Mouse (Mus musculus): ENCODE measurements around the gene Slc35e1.
A peak's percentile ranks its signal among the peaks of the same experiment; 100 is the strongest.

Gene Slc35e1

DNA sequence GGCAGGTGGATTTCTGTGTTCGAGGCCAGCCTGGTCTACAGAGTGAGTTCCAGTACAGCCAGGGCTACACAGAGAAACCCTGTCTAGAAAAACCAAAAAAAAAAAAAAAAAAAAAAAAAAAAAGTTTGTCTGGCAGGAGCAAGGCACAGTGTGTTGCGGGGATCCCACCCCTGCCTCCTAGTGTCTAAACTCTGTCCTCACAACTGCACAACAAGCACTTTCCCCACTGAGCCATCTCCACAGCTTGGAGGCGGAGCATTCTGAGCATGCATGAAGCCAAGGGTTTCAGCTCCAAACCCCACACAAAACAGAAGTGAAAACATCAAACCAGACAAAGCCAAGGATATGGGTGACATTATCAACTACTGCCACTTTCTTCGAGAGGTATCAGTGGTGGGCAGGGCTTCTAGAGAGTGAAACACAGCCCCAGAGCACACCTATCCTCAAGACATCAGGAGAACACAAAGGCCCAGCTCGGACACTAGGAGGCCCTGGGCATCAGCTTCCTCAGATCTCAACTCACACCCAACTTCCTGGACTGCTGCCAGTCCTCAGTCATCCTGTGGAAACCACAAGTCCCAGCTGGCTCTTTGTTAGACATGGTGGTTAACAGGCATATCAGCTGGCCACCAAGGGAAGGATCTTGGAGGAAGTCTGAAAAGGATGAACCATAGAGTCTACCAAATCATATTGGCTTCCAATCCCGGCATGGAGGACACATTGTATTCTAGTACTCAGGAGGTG, 6.8 kb downstream of the Slc35e1 start:
- peak; percentile 71 to 75 for DNase-seq

- peak; percentile 98 for DNase-seq
Observed at GRCm38 (mm10) chr8:72474826-72475546, 17.4 kb downstream of the Slc35e1 start, which contains the start of gene Cherp. Gene Cherp, minus strand, starts transcription at chr8:72475226.

DNA sequence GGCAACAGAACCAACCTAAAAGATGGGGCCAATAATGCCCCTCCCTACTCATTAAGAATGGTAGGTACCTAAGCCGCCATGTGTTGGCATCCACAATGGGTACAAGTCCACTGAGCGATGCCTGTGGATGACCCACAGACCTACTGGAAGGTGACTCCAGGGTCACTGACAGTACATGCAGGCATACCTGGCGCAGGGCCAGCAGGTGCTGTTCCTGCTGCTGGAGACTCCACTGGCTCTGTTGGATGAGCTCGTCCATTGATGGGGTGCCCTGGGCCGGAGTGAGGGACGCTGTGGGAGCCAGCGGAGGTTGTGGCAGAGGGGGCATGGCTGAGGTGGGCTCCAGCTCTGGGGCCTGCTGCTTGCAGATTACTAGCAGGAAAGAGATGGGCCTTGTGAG, 21.7 kb downstream of the Slc35e1 start:
- no peak for DNase-seq

DNA sequence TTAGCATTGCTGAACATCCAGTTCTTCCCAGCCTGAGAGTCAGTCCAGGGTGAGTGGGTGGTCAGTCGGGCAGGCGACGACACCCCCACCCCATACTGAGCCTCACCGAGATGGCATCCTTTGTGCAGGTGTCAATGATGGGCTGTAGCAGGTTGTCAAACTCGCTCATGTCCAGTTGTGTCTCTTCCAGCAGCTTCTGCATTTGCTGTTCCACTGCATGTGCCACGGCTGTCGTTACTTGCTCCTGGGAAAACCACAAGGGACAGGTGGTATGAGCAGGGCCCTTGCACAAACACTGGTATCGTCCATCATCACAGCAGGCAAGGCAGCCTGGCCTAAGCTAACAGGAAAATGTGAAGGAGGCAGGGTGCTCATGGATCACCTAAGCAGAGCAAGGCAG, 22.4 kb downstream of the Slc35e1 start:
- DNase-seq: no peak

DNA sequence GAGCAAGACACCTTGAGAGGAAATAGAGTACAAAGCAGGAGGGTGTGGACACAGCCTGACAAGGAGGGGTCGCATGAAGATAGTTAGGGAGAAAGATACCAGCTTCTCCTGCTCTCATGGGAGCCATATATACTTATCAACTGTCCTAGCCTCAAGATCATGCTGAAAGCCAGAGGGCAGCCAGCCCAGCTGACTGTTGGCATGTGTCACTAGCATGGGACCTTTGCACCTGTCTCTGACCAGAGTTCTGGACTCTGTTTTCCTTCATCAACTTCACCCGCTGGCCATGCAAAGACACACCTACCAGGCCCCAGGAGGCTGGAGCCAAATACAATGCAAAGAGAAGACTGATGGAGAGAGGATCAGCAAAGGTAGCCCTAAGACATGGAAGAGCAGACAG, 23.2 kb downstream of the Slc35e1 start:
- no peak for DNase-seq

GRCm38 (mm10) chr8:72464211-72464610, 28.2 kb downstream of the Slc35e1 start:
- no peak for DNase-seq

- no peak for DNase-seq
Observed at GRCm38 (mm10) chr8:72459881-72460533, 32.4 kb downstream of the Slc35e1 start.

DNA sequence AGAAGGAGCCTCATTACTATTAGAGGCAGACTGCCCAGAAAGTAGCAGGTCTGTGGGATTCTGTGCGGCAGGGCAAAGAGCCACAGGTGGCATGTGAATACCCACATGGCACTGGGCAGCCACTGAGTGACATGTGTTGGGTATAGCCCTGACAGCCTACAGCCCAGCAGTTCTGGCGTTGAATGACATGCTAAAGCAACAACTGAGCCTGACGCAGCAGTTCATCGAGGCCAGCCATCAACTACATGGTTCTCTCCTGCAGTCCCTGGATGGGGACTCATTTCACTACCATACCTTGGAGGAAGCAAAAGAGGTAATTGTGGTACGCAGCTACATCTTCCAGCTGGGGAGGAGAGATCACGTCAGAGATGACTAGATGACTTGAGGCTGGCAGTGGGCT, 34.0 kb downstream of the Slc35e1 start:
- no peak for DNase-seq

DNA sequence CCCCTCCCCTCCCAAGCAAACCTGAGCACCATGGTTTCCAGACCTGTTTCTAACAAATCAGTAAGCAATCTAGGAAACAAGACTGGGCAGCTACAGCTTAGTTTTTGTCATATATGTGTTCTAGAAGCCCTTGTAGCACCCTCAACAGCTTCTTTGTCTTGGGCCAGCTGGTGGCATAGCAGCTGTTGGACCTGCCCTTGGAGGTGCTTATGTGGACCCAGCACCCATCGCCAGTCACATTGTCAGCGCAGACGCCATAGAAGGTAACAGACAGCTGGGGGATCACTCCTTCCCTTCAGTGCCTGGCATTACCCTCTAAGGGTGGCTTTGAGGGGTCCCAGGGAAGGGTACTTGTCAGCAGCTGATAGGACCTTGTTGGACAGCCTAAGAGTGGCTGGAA, 34.6 kb downstream of the Slc35e1 start:
- DNase-seq: no peak

GRCm38 (mm10) chr8:72455317-72455716, 37.1 kb downstream of the Slc35e1 start:
- DNase-seq: no peak

- no peak for DNase-seq
Observed at GRCm38 (mm10) chr8:72453904-72454303, 38.5 kb downstream of the Slc35e1 start.

DNA sequence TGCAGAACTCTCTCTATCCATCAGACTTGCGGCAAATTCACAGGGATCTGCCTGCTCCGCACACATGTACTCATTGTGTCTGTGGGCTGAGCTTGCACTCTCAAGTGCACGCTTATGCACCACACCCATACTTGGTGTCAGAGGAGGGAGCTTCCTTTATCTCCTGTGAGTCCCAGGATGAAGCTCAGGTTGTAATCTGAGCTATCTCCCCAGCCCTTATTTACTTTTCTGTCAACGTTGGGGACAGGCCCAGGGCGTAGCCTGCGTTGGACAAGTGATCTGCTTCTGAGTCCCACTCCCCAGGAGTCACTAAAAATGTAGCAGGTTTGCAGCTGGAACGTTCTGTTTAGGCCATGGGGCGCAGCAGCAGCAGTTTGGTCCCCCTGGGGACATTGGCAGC, 40.9 kb downstream of the Slc35e1 start:
- no peak for DNase-seq

- DNase-seq: no peak
Observed at GRCm38 (mm10) chr8:72445071-72445470, 47.3 kb downstream of the Slc35e1 start.

DNA sequence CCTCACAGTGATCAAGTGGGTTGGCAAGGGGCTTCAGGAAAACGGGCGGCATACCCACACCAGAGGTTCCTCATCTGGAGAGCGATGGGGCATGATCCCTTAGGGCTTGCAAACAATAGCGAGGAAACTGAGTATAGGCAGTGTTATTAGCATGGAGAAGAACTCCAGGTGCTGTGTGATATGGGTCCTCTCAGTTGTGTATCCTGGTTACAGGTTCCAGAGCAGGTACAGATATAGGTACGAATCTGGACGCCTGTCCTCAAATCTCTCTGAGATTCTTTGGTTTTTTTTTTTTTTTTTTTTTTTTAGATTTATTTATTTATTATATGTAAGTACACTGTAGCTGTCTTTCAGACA, 48.4 kb downstream of the Slc35e1 start:
- no peak for DNase-seq

DNA sequence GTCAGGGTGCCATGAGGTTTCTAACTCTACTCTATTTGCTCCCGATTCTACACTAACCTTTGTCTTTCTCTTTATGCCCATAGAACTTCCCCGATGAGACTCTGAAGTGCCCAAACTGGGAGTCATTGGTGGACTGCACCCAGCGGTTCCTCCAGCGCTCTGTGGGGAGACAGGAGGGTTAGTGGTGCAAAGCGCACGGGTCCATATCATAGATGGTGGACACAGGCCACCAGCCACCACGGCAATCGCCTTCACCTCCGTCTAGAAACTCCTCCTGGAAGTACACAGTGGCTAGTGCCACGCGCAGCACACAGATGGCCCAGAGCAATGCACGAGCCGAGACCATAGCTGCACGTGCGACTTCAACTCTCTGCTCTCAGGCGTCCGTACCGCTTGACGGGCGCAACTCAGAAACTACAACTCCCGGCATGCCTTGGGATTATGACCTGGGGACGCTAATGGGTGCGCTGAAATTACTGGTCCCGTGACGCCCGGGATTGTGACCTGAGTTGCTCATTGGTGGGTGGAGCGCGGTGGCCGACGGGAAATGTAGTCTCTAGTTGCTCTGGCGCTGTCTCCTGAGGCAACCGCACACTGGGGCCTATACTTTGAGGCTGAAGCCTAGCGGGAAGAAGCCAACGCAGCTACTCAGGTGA, 48.9 kb downstream of the Slc35e1 start, which contains the start of the genes Calr3 and 1700030K09Rik:
Gene Calr3 (minus strand): TSS at position 533 of the 656 bp plus-strand sequence.
Gene 1700030K09Rik (plus strand): TSS at position 543 of the 656 bp plus-strand sequence.
- peak; percentile 99 for DNase-seq

GRCm38 (mm10) chr8:72438248-72439015, 54.0 kb downstream of the Slc35e1 start:
- peak in 1 of 2 experiments; percentile 56 for DNase-seq

DNA sequence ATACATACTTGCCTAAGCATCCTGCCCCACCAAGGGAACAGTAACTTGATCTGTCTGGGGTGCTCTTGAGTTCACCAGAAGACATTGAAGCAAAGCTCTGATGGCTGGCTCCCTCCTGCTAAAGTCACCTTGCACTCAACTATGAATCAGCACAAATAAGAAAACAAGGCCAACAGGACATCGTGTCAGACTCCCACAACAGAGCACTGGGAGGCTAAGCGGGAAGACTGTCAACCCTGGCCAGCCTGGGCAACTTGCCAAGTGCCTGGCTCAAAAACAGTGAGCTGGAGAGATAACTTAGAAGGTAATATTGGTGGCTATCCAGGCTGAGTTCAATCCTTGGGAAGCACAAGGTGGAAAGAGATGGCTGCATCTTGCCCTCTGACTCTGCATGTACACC, 57.5 kb downstream of the Slc35e1 start:
- DNase-seq: peak in 1 of 2 experiments; percentile 26

Measured in lung, adult 18-20 months (tissue).